Mouse (Mus musculus): Measurements from ENCODE around the gene Fbxw21.

Fbxw21 gene

GRCm38 (mm10) chr9:109111101-109111500, 50.7 kb downstream of the Fbxw21 start:
- no peak for DNase-seq (ENCODE audit: low spot score)

- no peak for DNase-seq (ENCODE audit: low spot score)
Observed at GRCm38 (mm10) chr9:109110240-109110639, 51.6 kb downstream of the Fbxw21 start.

GRCm38 (mm10) chr9:109107341-109107740, 54.5 kb downstream of the Fbxw21 start:
- no peak for DNase-seq (ENCODE audit: low spot score)

GRCm38 (mm10) chr9:109105648-109106047, 56.2 kb downstream of the Fbxw21 start:
- DNase-seq (ENCODE audit: low spot score), result no peak

GRCm38 (mm10) chr9:109105011-109105410, 56.8 kb downstream of the Fbxw21 start:
- DNase-seq (ENCODE audit: low spot score), result peak; percentile 41

- no peak for DNase-seq (ENCODE audit: low spot score)
Observed at GRCm38 (mm10) chr9:109104083-109104482, 57.8 kb downstream of the Fbxw21 start.

GRCm38 (mm10) chr9:109103250-109103649, 58.6 kb downstream of the Fbxw21 start:
- no peak for DNase-seq (ENCODE audit: low spot score)

DNA sequence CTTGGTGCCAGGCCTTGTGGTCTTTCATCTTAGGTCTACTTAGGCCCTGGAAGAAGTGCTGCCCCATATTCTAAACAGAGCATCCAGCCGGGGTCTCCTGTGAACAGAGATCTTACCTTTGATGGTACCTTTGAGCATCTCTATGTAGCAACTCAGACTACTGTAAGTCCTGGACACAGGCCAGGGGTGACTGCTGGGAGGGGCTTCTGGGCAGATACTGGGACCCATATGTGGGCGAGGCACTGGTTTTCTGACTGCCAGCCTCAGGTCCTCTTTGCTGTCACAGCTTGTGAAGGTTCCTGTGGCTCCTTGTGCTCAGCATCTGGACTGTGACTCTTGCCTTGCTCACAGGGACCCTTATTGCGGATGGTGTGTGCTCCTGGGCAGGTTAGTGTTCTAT, 59.3 kb downstream of the Fbxw21 start:
- DNase-seq (ENCODE audit: low spot score), result no peak

GRCm38 (mm10) chr9:109101933-109102445, 59.9 kb downstream of the Fbxw21 start:
- DNase-seq (ENCODE audit: low spot score), result no peak

DNA sequence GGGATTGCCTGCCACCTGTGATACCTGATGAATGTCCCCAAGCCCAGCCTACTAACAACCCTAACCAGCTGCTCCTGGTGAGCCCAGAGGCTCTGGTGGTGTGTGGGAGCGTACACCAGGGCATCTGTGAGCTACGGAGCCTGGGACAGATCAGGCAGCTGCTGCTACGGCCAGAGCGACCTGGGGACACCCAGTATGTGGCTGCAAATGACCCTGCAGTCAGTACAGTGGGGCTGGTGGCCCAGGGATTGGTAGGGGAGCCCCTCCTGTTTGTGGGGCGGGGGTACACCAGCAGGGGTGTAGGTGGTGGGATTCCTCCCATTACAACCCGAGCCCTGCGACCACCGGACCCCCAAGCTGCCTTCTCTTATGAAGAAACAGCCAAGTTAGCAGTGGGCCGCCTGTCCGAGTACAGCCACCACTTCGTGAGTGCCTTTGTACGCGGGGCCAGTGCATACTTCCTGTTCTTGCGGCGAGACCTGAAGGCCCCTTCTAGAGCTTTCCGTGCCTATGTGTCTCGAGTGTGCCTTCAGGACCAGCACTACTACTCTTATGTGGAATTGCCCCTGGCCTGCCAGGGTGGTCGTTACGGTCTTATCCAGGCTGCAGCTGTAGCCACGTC, 61.4 kb downstream of the Fbxw21 start:
- no peak for DNase-seq (ENCODE audit: low spot score)

- peak; percentile 51 for DNase-seq (ENCODE audit: low spot score)
Observed at GRCm38 (mm10) chr9:109098969-109099368, 62.9 kb downstream of the Fbxw21 start.

GRCm38 (mm10) chr9:109098366-109098765, 63.5 kb downstream of the Fbxw21 start:
- DNase-seq (ENCODE audit: low spot score), result no peak

DNA sequence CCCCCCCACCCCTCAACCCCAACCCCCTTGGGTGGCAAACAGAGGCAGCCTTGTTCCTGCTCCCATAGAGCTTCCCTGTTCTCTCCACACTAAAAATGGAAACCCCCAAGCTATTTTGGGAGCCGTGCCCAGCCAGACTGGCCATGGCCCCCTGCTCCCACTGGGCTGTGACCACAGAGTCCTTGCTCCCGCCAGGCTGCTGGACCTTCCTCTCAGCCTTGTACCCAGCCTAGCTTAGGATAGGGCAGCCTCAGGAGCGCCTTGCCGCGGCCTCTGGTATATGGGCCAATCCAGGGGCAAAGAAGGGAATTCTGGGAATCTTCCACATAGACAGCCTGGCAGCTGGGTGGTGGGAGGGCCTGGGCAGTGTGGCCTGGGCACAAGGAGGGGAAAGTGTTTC, 64.0 kb downstream of the Fbxw21 start:
- peak; percentile 82 for DNase-seq (ENCODE audit: low spot score)

DNA sequence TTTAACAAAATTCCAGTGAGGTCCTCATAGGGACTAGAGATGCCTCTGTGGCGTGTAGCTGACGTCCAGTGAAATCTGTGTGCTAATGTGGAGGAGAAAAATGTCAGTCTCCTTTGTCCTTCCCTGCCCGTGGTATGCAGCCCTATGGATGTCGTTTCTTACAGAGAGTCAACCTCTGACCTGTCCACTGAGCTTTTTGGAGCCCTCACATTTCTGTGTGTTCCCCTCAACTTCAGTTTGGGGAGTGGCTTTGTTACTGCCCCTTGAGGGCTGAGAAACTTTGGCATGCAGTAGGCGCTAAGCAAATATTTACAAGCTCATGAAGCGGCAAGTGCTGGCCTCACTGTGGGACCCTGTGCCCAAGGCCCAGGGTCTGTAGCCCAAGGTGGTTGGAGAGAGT, 64.5 kb downstream of the Fbxw21 start:
- DNase-seq (ENCODE audit: low spot score), result no peak

- no peak for DNase-seq (ENCODE audit: low spot score)
Observed at GRCm38 (mm10) chr9:109096856-109097255, 65.0 kb downstream of the Fbxw21 start.

DNA sequence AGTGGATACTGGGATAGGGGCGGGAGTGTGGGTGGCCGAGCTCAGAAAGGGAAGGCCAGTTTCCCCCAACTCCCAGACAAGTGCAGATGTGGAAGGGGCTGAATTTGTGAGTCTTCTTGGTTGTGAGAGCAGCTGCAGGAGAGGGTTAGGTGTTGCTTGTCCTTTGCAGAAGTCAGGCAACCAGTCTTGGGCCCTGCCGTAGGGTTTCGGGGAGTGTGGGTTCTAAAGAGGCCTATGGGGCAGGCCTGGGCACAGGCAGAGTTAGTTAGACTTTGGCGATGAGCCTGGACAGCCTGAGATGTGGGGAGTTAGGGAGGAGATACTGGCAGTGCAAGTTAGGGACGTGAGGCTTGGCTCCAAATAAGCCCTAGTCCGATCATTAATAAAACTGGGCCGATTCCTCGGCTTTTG, 65.6 kb downstream of the Fbxw21 start:
- no peak for DNase-seq (ENCODE audit: low spot score)

GRCm38 (mm10) chr9:109095137-109095982, 66.5 kb downstream of the Fbxw21 start, which contains the start of gene Plxnb1:
Gene Plxnb1 (plus strand): TSS chr9:109095389.
- DNase-seq (ENCODE audit: low spot score), result peak; percentile 66

DNA sequence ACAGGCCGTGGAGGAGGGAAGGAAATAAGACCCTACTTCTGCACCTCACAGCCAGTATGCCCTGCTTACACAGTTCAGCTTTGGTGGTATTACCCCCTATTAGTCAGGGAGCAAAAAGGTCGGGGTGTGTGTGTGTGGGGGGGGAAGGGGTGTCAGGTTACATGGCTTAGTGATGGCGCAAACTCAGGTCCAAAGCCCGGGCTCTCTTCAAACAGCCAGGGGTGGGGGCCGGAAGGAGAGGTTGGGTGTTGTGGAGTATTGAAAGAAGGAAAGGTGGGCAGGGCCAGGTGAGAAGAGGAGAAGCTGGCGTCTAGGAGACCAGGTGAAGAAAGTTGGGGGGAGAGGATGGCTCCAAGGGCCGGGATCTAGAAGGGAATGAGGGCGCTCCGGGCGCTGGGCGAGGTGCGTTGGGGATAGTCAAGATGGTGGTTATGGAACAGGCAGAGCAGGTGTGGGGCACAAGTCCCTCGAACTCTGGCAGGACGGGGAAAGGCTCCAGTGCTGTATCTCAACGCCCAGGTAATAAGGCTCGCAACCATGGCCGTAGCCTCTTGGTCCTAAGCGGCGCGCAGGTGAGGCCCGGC, 67.2 kb downstream of the Fbxw21 start:
- DNase-seq (ENCODE audit: low spot score), result no peak

GRCm38 (mm10) chr9:109093786-109094552, 67.9 kb downstream of the Fbxw21 start:
- DNase-seq (ENCODE audit: low spot score), result no peak

- DNase-seq (ENCODE audit: low spot score), result no peak
Observed at GRCm38 (mm10) chr9:109092799-109093198, 69.0 kb downstream of the Fbxw21 start.

DNA sequence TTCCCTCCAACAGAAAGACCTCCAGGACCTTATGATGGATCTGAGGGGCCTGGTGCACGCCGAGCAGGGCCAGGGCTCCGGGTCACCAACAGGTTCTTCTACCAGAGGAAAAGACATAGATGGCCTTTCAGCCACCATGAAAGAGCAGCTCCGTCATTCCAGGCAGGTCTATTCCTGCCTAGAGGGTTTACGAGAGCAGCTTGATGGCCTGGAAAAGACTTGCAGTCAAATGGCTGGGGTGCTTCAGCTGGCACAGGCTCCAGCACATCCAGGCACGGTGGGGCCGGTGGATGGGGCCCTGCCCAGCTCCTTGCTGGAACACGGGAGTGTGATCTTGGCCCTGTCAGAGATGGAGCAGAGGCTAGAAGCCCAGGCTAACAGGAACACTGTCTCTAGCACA, 70.0 kb downstream of the Fbxw21 start:
- no peak for DNase-seq (ENCODE audit: low spot score)

- DNase-seq (ENCODE audit: low spot score), result no peak
Observed at GRCm38 (mm10) chr9:109090446-109090845, 71.4 kb downstream of the Fbxw21 start.
